Mouse (Mus musculus): ENCODE measurements around the gene Pcyox1.

The Pcyox1 gene

DNA sequence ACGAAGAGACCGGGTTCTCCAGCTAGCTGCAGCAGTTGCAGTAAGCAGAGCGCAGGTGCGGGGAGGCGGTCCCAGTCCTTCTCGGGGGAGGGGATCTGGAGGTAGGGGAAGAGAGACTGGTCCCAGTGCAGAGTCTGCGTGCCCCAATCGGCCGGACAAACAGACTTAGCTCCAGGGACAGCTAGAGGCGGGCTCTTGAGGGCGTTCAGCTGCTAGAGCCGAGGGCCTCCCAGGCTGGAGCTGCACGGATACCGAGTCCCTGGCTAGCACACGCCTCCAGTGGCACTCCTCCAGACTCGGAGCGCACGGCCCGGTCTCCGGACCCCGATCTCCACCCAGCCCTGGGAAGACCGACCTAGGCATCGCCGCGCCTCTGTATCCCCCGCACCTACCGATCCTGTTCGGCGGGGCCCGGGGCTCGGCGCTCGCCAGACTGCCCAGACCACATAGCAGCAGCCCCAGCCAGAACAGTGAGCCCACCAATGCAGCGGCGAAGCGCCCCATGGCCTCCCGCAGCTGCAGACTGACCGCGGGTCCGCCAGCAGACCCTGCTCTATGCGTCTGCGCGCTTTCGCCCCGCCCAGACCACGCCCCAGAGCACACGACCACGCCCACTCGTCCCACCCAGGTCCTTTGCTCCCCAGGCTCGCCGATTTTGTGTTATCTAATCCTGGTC is at the start of gene Pcyox1:
Gene Pcyox1 (minus strand): TSS at position 574 of the 676 bp plus-strand sequence.
- under 1% methylated on average over 51 of the region's 51 CpGs for WGBS

GRCm38 (mm10) chr6:86445551-86445950 is 48.6 kb upstream of the Pcyox1 start:
- WGBS, result 97% methylated on average over 18 of the region's 18 CpGs

- WGBS, result 75% methylated on average over 10 of the region's 10 CpGs
Measured at GRCm38 (mm10) chr6:86441571-86441970, 44.6 kb upstream of the Pcyox1 start.

DNA sequence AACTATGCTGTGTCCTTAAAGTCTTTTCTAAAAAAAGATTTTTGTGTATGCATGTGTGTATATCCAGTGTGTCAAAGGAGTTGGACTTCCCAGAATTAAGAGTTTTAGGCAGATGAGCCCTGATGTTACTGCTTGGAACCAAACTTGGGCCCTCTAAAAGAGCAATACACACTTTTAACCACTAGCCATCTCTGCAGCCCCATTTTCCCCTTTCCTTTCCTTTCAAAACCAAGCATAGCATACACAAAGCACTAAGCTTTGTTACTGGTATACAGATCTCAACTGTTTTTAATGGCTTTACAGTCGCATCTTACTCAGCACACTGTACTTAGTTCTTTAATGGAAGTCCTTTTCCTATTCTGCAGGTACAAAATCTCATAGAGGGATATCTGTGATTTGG is 42.6 kb upstream of the Pcyox1 start:
- 79% methylated on average over 1 of the region's 1 CpGs for WGBS

DNA sequence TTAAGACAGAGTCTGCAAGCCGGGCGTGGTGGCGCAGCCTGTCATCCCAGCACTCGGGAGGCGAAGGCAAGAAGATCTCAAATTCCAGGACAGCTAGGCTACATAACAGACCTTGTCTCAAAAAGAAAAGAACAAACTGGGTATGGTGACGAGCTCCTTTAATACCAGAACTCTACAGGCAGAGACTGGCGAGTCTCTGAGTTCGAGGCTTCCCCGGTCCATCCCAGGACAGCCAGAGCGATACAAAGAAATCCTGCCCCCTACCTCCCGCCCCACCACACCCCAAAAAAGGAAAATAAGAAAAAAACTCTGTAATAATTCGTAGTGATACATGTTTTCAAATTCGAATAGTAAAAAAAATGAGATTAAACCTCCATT is 42.2 kb upstream of the Pcyox1 start:
- 3% methylated on average over 13 of the region's 13 CpGs for WGBS

GRCm38 (mm10) chr6:86438272-86439118 is 41.5 kb upstream of the Pcyox1 start, which contains the start of gene C87436:
C87436 (plus strand) TSS chr6:86438374.
- under 1% methylated on average over 59 of the region's 59 CpGs for WGBS

GRCm38 (mm10) chr6:86437711-86438110 is 40.8 kb upstream of the Pcyox1 start:
- under 1% methylated on average over 14 of the region's 14 CpGs for WGBS

GRCm38 (mm10) chr6:86433696-86434095 is 36.7 kb upstream of the Pcyox1 start:
- 91% methylated on average over 1 of the region's 1 CpGs for WGBS

- WGBS, result 95% methylated on average over 3 of the region's 3 CpGs
Measured at GRCm38 (mm10) chr6:86431531-86431930, 34.6 kb upstream of the Pcyox1 start.

GRCm38 (mm10) chr6:86426358-86426757 is 29.4 kb upstream of the Pcyox1 start, which contains the start of gene Gm44790:
Gm44790 (plus strand) TSS chr6:86426658.
- WGBS, result 99% methylated on average over 1 of the region's 1 CpGs

DNA sequence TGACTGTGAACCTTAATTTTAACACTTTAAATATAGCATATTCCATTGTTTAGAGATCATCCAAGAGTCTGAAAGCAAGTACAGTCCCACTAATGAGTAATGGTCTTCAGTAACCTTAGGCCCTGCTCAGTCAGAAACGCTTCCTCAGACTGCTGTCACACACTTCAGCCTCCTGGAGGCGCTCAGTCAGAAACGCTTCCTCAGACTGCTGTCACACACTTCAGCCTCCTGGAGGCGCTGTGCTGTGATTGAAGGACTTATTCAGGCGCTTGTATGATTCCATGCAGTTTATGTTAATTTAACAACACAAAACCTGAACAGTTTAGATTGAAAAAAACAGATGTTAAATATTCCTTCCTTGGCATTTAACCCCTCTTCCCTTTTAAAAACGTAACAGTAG is 23.5 kb upstream of the Pcyox1 start:
- WGBS, result 74% methylated on average over 6 of the region's 6 CpGs

- WGBS, result 83% methylated on average over 3 of the region's 3 CpGs
Measured at GRCm38 (mm10) chr6:86419239-86419638, 22.3 kb upstream of the Pcyox1 start.

GRCm38 (mm10) chr6:86418711-86419110 is 21.8 kb upstream of the Pcyox1 start:
- 90% methylated on average over 6 of the region's 6 CpGs for WGBS

GRCm38 (mm10) chr6:86404996-86405395 is 8.0 kb upstream of the Pcyox1 start:
- WGBS, result under 1% methylated on average over 11 of the region's 11 CpGs

- WGBS, result under 1% methylated on average over 62 of the region's 62 CpGs
Measured at GRCm38 (mm10) chr6:86404100-86404861, 7.3 kb upstream of the Pcyox1 start, which contains the start of gene Tia1. Tia1 (plus strand) TSS chr6:86404219.

- under 1% methylated on average over 15 of the region's 15 CpGs for WGBS
Measured at GRCm38 (mm10) chr6:86403728-86404099, 6.8 kb upstream of the Pcyox1 start.

GRCm38 (mm10) chr6:86402681-86403607 is 6.0 kb upstream of the Pcyox1 start:
- 30% methylated on average over 12 of the region's 12 CpGs for WGBS

DNA sequence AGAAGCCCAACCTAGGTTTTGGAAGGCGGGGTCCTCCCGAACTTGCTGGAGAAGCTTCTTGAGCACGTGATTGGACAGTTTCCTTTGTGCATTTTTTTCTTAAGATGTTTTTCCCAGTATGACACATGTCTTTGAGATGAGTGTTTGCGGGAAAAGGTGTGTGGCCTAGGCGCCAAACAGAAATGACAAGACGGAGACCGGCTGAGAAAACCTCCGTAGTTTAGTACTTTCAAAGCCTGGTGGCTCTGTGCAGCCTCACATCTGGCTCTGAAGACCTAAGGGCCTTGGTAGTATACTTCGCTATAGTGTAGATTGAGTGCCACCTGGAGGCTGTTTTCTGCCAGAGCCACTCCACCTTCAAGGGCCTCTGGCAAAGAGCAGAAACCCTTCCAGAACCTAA is 4.0 kb upstream of the Pcyox1 start:
- WGBS, result 11% methylated on average over 9 of the region's 9 CpGs

- WGBS, result 79% methylated on average over 2 of the region's 2 CpGs
Measured at GRCm38 (mm10) chr6:86399995-86400394, 3.0 kb upstream of the Pcyox1 start.

- 84% methylated on average over 2 of the region's 2 CpGs for WGBS
Measured at GRCm38 (mm10) chr6:86398986-86399385, 2.0 kb upstream of the Pcyox1 start.

Data from cerebral cortex, adult 2 months (tissue).